Mouse (Mus musculus): ENCODE results near the gene Garnl3. TPM values are rescaled to one million over a fixed set of nuclear protein-coding genes. Genes with fewer than 3 reads are reported as not detected.
"Not testable (repeated sequence)": the region's sequence is repeated elsewhere in the genome, so short reads cannot be mapped to it uniquely, and the experiment has no call there.

The Garnl3 gene
- total RNA-seq, 2 experiments from 2014 or later: 30.9 to 39.9 TPM

DNA sequence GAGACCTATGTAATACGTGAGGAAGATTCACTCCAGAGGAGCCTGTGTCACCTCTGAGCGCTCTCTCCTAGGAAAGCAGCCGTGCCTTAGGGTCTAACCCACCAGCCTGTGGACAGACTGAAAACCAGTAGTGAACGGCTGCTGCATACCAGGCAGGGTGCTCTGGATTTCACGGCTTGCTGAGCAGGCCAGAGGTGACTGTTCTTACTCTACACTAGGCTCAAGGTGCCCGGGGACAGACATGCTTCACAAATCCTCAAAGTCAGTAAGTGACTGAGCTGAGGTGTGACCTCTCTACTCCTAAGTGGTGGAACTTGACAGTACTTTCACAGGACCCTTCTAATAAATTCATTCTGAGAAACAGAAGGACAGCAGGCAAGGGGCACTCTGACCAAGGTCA is 108.6 kb downstream of the Garnl3 start:
- DNase-seq: no peak

DNA sequence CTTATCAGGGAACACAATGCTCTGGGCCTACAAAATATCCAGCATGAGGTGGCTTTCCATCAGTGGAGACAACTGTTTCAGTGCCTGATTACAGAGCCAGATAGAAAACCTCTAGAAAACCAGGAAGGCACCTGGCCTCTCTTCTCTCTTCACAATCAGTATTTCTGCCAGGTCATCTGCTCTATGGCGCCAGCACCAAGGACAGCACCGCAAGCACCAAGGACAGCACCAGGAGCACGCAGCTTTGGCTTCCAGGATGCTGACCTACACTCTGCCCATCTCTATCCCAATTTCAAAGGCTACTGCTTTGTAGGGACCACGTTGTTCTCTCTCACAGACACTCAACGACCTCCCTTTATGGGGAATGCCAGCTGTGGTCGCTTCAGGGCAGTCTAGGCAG is 113.4 kb downstream of the Garnl3 start:
- no peak for DNase-seq

DNA sequence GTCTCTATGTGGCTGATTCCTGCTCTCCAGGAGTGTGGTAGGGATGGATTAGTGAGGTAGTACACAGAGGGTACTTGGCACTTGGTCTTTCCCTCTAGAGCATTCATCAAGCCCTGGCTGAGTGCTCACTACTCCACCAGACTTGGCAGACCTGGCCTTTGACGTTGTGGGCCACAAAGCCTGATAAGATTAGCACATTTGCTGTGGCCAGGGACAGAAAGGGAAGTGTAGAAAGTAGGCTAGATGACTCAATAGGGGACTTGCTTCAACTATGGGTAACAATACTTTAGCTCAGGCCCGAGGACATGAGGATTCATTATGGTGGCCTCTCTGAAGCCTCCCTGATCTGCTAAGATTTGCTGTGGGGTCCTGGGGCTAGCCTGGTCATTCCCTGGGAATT is 114.3 kb downstream of the Garnl3 start:
- DNase-seq: no peak

DNA sequence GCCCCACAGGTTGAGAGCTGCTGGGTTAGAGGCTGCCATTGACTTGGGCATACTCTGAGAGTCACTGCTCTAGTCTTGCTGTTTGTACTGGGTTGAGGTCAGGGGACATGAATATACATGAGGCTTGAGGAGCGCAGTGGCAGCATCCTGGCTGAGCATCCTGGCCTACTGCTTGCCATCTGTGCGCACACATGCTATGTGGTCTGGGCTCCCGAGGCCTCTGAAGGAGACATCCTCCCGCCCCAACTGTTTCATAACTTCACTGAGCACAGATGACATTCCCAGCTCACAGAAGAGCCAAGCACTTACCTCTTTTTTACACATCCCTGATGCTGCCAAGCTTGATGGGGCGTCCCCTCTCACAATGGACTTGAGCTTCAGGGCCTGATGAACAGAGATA is 116.6 kb downstream of the Garnl3 start:
- peak in 1 of 2 experiments; percentile 45 for DNase-seq

DNA sequence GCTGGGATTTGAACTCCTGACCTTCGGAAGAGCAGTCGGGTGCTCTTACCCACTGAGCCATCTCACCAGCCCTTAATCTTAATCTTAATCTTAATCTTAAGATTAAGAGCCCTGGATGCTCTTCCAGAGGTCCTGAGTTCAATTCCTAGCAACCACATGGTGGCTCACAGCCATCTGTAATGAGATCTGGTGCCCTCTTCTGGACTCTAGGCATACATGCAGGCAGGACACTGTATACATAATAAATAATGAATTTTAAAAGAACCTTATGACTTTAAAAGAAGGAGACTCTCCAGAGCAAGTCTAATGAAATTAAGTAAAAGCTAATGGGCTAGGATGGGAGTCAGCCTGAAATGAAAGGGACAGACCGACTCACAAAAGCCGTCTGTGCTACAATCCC is 122.4 kb downstream of the Garnl3 start:
- DNase-seq: not testable (repeated sequence)

DNA sequence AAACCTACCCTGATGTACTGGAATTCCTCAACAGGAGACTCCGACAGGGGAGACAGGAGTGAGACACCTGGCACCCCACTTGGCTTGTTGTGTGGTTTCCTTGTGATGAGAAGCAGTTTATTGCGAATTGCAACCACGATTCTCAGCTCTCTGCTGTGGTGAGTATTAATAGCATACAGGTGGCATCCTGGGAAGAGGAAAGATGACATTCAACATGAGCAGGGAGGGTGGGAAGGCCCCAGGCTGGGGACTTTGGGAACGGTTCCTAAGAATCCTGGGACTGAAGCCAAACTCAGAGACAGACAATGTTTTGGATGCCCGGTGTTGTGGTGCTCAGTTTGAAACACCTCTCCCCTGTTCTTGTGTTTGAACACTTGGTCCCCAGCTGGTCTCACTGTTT is 126.4 kb downstream of the Garnl3 start:
- no peak for DNase-seq

DNA sequence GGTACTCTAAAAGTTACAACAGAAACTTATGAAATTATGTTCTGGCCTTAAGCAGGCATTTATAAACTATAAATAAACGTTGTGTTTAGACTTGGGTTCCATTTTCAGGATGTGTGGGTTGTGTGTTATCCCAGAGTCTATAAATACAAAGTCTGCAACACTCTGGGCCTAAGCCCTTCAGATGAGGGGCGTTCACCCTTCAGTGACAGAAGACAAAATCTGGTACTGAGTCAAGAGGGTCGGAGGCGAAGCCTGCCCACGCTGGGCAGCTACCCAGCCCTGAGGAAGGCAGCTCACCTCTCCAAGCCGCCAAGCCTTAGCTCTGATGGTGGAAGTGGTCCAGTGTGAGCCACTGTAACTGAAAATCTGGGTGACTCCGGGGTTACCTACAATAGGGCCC is 129.3 kb downstream of the Garnl3 start:
- DNase-seq: no peak

DNA sequence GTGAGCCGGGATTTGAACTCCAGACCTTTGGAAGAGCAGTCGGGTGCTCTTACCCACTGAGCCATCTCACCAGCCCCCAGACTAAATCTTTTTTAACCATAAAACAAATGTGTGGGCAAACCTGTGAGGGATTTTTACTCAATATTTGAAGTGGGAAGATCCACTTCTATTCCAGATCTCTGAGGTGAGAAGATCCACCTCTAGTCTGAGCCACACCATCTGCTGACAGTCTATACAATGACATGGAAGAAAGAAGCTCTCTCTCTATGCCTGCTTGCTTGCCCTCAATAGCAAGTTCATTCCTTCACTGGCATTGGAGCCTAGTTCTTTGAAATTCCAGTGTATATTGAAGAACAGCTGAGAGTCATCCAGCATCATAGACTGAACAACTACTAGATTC is 131.7 kb downstream of the Garnl3 start:
- no peak for DNase-seq

DNA sequence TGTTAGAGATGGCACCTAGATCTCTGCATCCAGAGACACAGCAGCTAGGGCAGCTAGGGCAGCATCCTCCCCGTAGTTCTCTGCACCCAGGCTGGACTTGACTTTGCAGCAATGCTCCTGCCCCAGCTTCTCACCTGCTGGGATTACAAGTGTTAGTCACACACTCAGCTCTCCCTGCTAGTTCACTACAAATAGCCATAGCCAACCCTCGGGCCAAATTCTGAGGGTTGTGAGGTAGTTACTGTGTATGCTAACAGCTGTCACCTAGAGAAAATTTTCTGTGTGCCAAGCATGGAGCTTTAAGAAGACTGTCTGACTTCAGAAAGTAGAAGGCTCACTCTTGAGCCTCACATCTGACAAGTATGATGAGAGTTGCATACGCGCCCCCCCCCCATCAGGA is 133.7 kb downstream of the Garnl3 start:
- no peak for DNase-seq

DNA sequence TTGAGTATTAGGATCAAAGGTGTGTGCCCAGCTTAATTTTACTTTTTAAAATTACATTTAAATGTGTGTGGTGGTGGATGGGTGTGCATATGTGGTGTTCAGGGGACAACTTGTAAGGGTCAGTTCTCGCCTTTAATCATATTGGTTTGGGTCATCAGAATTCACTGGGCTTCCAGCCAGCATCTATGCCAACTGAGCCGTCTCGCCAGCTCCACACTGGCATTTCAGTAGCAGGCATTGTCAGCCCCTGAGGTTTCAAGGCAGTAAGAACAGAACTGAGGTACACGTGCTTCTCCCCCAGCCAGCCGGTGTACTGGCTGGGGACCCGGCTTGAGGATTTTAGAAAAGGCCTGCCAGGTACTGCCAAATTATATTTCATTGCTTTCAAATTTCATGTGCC is 134.4 kb downstream of the Garnl3 start:
- no peak for DNase-seq

DNA sequence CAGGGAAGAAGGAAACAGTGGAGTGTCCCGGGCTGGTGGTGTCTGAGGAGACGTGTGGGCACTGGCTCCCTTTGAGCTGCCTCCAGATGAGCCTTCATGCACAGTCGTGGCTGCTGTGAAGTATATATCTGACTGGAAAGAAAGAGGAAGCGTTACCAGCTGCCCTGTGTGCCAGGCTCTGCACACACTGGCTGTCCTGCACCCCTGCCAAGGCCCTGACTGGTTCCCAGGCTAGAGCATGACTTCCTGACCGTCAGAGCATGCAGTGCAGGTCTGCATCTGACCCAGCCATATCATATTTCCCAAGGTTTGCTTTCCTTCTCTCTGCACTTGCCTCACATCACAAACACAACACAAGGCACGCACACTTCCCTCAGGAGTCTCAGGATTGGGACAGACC is 139.3 kb downstream of the Garnl3 start:
- no peak for DNase-seq

DNA sequence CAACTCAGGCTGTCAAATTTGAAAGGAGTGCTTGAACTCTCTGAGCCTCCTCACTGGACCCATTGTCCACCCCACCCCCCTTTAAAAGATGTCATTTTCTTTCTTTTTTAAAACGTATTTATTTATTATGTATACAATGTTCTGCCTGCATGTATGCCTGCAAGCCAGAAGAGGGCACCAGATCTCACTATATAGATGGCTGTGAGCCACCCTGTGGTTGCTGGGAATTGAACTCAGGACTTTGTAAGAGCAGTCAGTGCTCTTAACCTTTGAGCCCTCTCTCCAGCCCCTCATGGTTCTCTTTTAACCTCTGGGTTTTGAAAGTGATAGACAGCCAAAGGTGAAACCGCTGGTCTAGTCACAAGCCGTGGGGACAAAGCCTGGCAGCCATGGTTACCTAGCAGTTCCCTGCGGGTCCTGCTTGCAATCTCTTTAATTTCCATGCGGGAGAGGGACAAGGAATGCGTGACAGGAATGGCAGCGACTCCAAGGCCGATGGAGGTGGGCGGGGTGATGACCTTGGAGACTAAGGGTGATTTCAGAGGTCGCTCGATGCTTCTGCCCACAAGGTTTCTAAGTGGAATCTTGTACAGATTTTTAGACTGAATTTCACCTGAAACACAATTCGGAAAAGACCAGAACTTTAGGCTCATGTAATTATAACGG is 141.2 kb downstream of the Garnl3 start:
- DNase-seq: no peak

DNA sequence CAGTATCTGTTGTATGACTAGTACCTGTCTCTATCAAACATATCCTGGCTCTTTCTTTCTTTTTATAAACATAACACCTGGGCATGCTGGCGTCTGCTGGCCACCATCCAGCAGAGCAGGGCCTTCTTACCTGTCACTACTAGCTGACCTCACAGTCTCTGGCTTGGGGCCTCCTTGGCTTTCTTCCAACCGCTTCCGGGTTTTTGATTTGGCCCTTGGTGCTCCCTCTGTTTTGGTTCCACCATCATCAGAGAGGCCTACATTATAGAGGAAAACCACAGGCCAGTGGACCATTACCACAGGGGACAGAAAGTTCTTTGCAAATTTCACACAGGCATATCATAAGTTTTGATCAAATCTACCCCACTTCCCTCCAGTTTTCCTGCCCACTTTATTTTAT is 142.1 kb downstream of the Garnl3 start:
- DNase-seq: no peak

DNA sequence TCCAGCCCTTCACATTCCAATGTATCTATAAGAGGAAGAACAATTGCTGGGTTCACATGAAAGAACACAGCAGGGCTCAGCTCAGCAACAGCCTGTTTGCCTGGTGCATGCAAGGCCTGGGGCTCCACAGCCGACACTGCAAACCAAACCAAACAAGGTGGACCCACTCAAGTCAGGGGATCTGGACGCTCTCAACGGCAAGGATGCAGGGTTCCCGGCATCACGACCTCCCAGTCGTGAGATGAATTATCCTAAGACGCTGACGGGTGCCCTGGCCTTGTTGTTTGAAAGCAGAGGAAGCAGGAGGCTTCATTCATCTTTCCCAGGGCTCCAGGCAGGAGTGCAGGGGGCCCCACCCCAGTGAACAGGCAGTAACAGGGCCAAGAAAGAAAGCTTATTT is 145.6 kb downstream of the Garnl3 start:
- DNase-seq: no peak

DNA sequence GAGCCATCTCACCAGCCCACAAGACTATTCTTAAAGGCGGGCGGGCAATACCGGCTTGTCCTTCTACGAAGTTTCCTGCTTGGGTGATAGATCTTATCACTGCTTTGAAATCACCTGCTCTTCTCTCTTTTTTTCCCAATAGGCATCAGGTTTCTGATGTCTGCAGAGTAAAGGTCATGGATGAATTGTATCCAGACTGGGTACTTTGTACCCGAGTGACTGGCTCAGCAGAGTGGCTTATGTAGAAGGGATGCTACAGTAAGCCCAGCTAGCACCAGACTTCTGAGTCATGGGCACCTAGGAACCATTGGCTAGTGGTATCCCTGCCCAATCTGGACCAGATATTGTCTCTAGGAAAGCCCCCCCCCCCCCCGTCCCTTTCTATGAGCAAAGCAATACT is 147.8 kb downstream of the Garnl3 start:
- no peak for DNase-seq

DNA sequence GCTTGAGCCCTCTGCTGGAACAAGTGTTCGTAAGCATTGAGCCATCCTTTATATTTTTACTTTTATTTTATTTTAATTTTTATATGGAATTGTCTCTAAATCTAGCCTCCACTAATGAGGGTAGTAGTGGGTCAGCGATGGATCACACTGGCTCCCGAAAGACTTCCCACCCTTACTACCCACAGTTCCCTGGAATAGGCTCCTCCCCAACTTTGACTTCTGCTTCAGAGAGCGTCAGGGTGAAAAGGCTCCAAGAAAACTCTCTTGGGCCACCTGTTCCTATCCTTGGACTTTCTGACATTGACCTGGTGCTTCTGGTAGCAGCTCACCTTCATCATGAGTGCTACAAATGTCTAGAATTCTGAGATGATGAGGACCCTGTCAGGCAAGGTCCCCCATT is 148.8 kb downstream of the Garnl3 start:
- DNase-seq: no peak

DNA sequence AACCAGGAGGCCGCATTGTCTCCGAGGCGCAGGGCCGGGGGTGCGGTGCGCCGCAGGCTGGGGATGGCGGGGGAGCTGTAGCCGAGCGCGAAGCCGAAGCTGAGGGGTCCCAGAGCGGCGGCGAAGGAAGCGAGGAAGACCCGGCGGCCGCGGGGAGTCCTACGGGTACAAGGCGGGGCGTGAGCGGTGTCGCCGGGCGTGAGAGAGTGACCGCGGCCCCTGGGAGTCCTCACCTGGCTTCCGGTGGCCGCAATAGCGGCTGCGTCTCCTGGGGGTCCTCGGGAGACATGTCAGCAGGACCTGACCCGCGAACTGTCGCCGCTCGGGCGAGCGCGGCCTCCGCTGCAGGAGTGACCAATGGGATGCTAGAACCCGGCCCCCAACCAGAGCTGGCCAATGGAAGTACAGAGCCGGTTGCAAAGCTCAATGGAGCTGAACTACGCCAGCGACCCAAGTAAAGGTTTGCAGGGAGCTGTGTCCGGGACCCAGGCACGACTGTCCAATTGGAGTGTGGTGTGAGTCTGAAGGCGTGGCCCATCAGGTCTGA is 149.7 kb downstream of the Garnl3 start, which contains the start of gene Slc2a8:
TSS of gene Slc2a8 (minus strand) at position 359 of the 547 bp plus-strand sequence.
- DNase-seq: peak; percentile 88 to 90

DNA sequence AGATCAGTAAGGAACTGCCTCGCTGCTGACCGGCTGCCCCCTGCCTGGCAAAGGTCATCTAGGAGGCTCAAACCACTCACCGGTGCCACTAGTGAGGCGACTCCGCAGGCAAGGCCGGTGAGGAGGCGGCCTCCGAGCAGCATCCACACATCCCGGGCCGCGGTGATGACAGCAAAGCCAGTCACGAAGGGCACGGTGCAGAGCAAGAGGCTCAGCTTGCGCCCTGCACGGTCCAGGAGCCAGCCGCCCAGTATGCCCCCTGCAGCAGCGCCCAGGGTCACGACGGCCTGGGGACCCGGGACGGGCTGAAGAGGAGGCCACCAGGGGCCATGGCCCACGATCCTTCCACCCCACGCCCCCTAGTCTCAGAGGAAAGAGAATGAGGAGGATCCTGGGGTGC is 150.2 kb downstream of the Garnl3 start:
- DNase-seq: no peak

DNA sequence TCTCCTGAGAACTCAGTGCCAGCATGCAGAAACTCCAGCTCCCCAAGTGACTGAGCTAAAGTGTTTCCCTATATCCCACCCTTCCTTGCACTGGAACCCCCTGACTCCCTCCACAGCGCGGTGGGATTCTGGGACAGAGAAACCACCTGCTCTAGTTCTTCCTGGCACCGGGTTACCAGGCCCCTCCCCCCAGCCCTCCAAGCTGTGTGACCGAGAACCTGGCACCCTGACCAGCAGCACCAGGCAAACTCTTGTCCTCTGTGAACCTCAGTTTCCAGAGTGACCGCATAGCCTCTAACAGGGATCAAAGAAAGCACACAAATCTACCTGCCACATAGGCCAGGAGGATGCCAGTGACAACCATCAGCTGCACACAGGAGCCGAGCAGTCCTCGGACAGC is 151.8 kb downstream of the Garnl3 start:
- no peak for DNase-seq

DNA sequence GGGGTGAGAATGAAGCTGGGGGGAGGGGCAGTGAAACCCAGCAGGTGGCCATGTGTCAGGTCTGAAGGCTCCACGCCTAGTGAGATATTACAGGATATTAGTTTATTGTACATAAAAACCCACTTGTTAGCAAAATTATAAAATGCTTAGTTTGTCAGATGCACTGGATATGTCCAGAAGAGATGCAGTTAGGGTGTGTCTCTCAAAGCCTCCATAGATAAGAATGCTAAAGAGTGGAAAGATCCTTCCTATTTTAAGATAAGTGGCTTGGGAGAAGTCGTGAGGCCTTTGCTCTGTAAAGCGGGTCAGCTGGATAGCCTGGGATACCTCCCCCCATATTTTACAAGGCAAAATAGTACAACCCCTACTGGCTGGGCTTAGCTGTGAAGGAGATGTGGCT is 152.8 kb downstream of the Garnl3 start:
- DNase-seq: no peak

DNA sequence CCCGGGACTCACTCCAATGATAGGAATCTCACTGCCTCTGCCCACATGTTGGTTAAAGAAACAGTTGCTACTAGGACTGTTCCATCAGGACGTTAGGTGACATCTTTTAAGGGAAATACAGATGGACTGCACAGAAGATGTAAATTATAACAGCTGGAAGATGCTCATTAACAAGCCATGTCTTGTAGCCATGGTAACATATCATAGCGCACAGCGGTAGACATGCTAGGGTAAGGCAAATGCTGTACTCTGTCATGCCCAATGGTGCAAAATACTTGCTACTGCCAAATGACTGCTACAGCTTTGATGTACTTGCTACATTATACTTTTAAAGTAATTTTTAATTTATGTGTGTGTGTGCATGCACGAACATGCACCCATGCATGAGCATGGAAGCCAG is 154.3 kb downstream of the Garnl3 start:
- DNase-seq: no peak

DNA sequence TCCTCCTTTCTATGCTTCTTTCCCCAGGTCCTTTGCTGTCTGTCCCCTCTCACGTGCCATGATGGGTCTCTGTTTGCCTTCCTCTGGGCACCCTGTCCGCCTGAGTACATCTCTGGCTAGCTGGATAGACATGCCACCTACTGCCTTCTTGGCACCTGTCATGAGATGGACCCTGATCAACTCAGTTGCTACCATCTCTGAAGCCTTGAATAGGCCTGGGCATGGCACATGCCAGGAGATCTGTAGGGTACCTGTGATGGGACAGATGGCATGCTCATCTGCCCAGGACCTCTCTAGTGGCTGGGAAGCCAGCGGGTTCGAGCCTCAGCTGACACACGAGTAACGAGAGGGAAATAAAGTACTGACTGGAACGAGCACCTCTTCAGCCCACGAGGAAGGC is 157.2 kb downstream of the Garnl3 start:
- DNase-seq: no peak

DNA sequence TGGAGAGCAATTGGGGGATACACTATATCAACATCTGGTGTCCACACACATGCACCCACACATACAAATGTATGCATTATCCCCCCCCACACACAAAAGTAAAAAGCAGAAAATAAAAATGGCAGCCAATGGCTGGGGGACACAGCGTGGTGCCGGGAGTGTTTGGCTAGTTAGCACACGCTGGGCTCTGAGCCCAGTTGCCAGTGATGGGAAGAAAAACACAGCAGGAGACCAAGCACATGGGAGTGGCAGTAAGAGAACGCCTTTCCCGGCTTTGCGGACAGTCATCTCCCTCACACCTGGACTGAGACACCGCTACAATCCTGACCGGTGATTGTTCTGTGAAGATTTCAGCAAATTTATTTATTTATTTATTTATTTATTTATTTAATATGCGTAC is 160.2 kb downstream of the Garnl3 start:
- DNase-seq: no peak

DNA sequence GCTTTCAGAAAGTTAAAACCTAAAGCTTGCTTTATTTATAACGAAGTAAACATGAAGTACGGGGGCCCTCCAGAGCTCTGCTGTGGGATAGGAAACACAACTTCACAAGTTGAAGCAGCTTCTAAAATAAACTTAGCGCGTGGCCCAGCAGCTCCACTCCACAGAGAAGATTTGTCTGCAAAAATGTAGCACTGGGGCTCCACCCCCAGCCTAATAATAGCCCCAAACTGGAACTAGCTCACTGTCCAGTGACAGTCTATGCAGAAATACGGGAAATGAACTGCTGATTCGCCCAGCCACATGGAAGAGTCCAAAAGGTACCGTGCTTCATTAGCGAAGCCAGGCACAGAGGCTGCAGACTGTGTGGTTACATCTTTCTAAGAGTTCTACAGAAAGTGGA is 162.1 kb downstream of the Garnl3 start:
- no peak for DNase-seq
